Mouse (Mus musculus): ENCODE data around the gene Det1. TPM values are rescaled to one million over a fixed set of nuclear protein-coding genes. Genes with fewer than 3 reads are reported as not detected.

Gene Det1
- polyA plus RNA-seq, 1 experiment from 2014 or later: 13.7 TPM

Small RNA genes lying within 50 kb of the gene (microRNA-seq; reads per million reads assigned to microRNA genes)
- gene Mir7-2: 19.3 reads per million, percentile 30 among the genes with 10 or more reads in this experiment

Other genes with a start within 250 kb of the Det1 start
- 0.24 and 0.79 TPM in 2 replicates for gene Ntrk3, start 109.3 kb downstream of the Det1 start, polyA plus RNA-seq (2016; fragmentation: Nextera tagmentation; extraction: Ambion mirVana)
- gene Mrps11, start 64.1 kb downstream of the Det1 start, polyA plus RNA-seq (2016; fragmentation: Nextera tagmentation; extraction: Ambion mirVana): 55.7 and 57.2 TPM in 2 replicates
- 72.2 TPM in 2 replicates for gene Mrpl46, start 63.7 kb downstream of the Det1 start, polyA plus RNA-seq (2016; fragmentation: Nextera tagmentation; extraction: Ambion mirVana)
- gene Aen, start 48.6 kb upstream of the Det1 start, polyA plus RNA-seq (2016; fragmentation: Nextera tagmentation; extraction: Ambion mirVana): 36.5 and 38.3 TPM in 2 replicates
- 7.7 and 9.2 TPM in 2 replicates for gene Isg20, start 66.2 kb upstream of the Det1 start, polyA plus RNA-seq (2016; fragmentation: Nextera tagmentation; extraction: Ambion mirVana)
- not detected in 2 replicates for gene Acan, start 206.2 kb upstream of the Det1 start, polyA plus RNA-seq (2016; fragmentation: Nextera tagmentation; extraction: Ambion mirVana)

Measured in liver, embryonic 12.5 days (tissue).